Mouse (Mus musculus) hindbrain, embryonic 13.5 days (tissue): Measurements from ENCODE around the gene Slc43a3. TPM values are rescaled to one million over a fixed set of nuclear protein-coding genes. Genes with fewer than 3 reads are reported as not detected.

Experiments
- ATAC-seq: fragments of 200-750 bp; cut with Nextera tagmentation; 2 replicates; pipeline ENCODE4 v1.8.0; 2017; ENCODE audit warnings: moderate TSS enrichment; ENCODE audit not compliant: low FRiP score
- H3K27ac ChIP-seq: fragments of 300-500 bp; sonication (generic); 2 replicates; pipeline ENCODE4 v1.5.1; 2015; ENCODE audit warnings: inconsistent platforms, mild to moderate bottlenecking, moderate library complexity
- H3K27me3 ChIP-seq: fragments of 300-500 bp; sonication (generic); 2 replicates; pipeline ENCODE4 v1.6.1; 2015; ENCODE audit warnings: mild to moderate bottlenecking, inconsistent platforms
- H3K36me3 ChIP-seq: fragments of 300-500 bp; sonication (generic); 2 replicates; pipeline ENCODE4 v1.6.1; 2015; ENCODE audit warnings: mild to moderate bottlenecking, inconsistent platforms
- H3K4me1 ChIP-seq: fragments of 300-500 bp; sonication (generic); replicated peaks from 2 replicates; pipeline ENCODE4 v1.6.1; 2015; ENCODE audit warnings: inconsistent platforms
- H3K4me2 ChIP-seq: fragments of 300-500 bp; sonication (generic); 2 replicates; pipeline ENCODE4 v1.6.1; 2015; ENCODE audit warnings: inconsistent platforms, mild to moderate bottlenecking, moderate library complexity
- H3K4me3 ChIP-seq: fragments of 300-500 bp; sonication (generic); 2 replicates; pipeline ENCODE4 v1.5.1; 2015; ENCODE audit warnings: mild to moderate bottlenecking, inconsistent platforms
- H3K9ac ChIP-seq: fragments of 300-500 bp; sonication (generic); 2 replicates; pipeline ENCODE4 v1.6.1; 2015; ENCODE audit warnings: mild to moderate bottlenecking, inconsistent platforms
- H3K9me3 ChIP-seq: fragments of 300-500 bp; sonication (generic); 2 replicates; pipeline ENCODE4 v1.6.1; 2016; ENCODE audit warnings: inconsistent platforms
- WGBS: fragments of 180-500 bp; shearing (Covaris S2); methylation state at CpG from one replicate; pipeline ENCODE4 v1.1.7; 2015; 5-methylcytosine and 5-hydroxymethylcytosine counted together
- microRNA-seq: library from miRNA; unstranded; fragments of <30 nt; microRNA quantifications from one replicate; pipeline ENCODE4, GENCODE M21; 2016
- polyA plus RNA-seq: library from polyadenylated mRNA; unstranded; fragments of >200 nt; fragmentation: Nextera tagmentation; extraction: Ambion mirVana; gene quantifications from 2 replicates; pipeline ENCODE4 v1.2.1, GENCODE M21; 2015

The Slc43a3 gene
- polyA plus RNA-seq, 1 experiment from 2014 or later, result 7.0 TPM

GRCm38 (mm10) chr2:85007729-85008128, 71.3 kb downstream of the Slc43a3 start:
- no peaks in the 10 kb centered on the region for H3K9me3 ChIP-seq
- no peaks in the 10 kb centered on the region for H3K27me3 ChIP-seq
- no peaks in the 10 kb centered on the region for H3K36me3 ChIP-seq
- H3K4me2 ChIP-seq, result no peak overlapping the region
- H3K4me3 ChIP-seq, result no peak overlapping the region
- no peak overlapping the region for H3K9ac ChIP-seq
- no peak for ATAC-seq
- H3K27ac ChIP-seq, result no peak overlapping the region
- H3K4me1 ChIP-seq, result no peaks in the 10 kb centered on the region
- 25% methylated on average over 4 of the region's 4 CpGs for WGBS

Small RNA genes within 50 kb of the gene (microRNA-seq; reads per million reads assigned to microRNA genes)
- not detected for gene Gm24332

Other genes with a start within 250 kb of the Slc43a3 start
- gene Zdhhc5, start 221.4 kb upstream of the Slc43a3 start, polyA plus RNA-seq, result 17.2 and 18.5 TPM in 2 replicates
- 26.7 and 28.6 TPM in 2 replicates for gene Clp1, start 209.2 kb upstream of the Slc43a3 start, polyA plus RNA-seq
- 22.2 and 25.4 TPM in 2 replicates for gene Ypel4, start 202.5 kb upstream of the Slc43a3 start, polyA plus RNA-seq
- 5.2 and 7.0 TPM in 2 replicates for gene Gm19426, start 192.9 kb upstream of the Slc43a3 start, polyA plus RNA-seq
- gene Serping1, start 161.1 kb upstream of the Slc43a3 start, polyA plus RNA-seq, result 34.6 and 39.4 TPM in 2 replicates
- 16.8 and 17.6 TPM in 2 replicates for gene Ube2l6, start 137.8 kb upstream of the Slc43a3 start, polyA plus RNA-seq
- gene Smtnl1, start 113.9 kb upstream of the Slc43a3 start, polyA plus RNA-seq, result not detected in 2 replicates
- gene Timm10, start 109.6 kb upstream of the Slc43a3 start, polyA plus RNA-seq, result 59.2 and 61.9 TPM in 2 replicates
- gene Slc43a1, start 97.7 kb upstream of the Slc43a3 start, polyA plus RNA-seq, result 2.5 and 3.3 TPM in 2 replicates
- 2.0 and 3.1 TPM in 2 replicates for gene Rtn4rl2, start 49.9 kb upstream of the Slc43a3 start, polyA plus RNA-seq
- 0.25 and 0.48 TPM in 2 replicates for gene Prg2, start 43.9 kb downstream of the Slc43a3 start, polyA plus RNA-seq
- gene Prg3, start 51.6 kb downstream of the Slc43a3 start, polyA plus RNA-seq, result not detected in 2 replicates
- gene Ssrp1, start 100.7 kb downstream of the Slc43a3 start, polyA plus RNA-seq, result 190 and 199 TPM in 2 replicates
- 19.3 and 20.3 TPM in 2 replicates for gene P2rx3, start 100.9 kb downstream of the Slc43a3 start, polyA plus RNA-seq
- 27.2 and 30.2 TPM in 2 replicates for gene Tnks1bp1, start 111.4 kb downstream of the Slc43a3 start, polyA plus RNA-seq
- gene Aplnr, start 199.6 kb downstream of the Slc43a3 start, polyA plus RNA-seq, result 31.7 and 39.0 TPM in 2 replicates